Mouse (Mus musculus) gastrocnemius, postnatal 36 days (tissue): ENCODE measurements at regions not wholly inside any gene's neighbourhood (a gene's known extent, or its start where the extent isn't known, plus 50 kb on each side); places are given as distances from the start of the nearest gene placed in this dataset.

Experiments used
- DNase-seq, 2 experiments: peaks; one replicate each; pipeline ENCODE4 v3.0.0; 2022
- intact Hi-C: fragments of 180-260 bp; cut with DNase I; formaldehyde crosslinking; loops from one replicate; pipeline ENCODE4 v1.15.1; 2025

- no peak for DNase-seq
- intact Hi-C loops, result no loop called here
Measured at GRCm38 (mm10) chr8:92071305-92072253, 269.7 kb upstream of the Irx3 start.

- no peak for DNase-seq
- intact Hi-C loops, result no loop called here
Measured at GRCm38 (mm10) chr8:92070704-92071103, 268.8 kb upstream of the Irx3 start.

DNA sequence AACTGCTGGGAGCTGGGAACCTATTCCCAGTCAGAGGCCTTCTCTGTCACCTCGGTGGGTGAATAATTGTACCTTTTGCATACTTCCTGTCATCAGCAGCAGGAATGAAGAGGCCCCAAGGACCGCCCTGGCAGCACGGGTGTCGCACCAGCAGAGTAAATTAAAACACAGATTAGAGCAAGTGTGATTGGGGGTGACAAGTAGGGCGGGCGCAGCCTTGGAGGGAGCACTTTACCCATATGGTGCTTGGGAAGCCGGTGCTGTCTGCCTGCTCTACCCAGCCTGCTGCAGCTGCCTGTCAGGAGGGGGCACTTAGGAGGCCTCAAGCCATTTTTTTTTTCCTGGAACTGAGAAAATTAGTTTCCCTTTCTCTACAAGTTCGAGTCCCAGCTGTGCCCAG is 264.6 kb upstream of the Irx3 start:
- no peak for DNase-seq

GRCm38 (mm10) chr8:92065554-92066239 is 263.8 kb upstream of the Irx3 start:
- no peak for DNase-seq
- intact Hi-C loops, result no loop called here

More for the DNA sequence above, 264.6 kb upstream of the Irx3 start:
- intact Hi-C loops, result no loop called here

- no peak for DNase-seq
Measured at GRCm38 (mm10) chr8:92064971-92065370, 263.1 kb upstream of the Irx3 start.

GRCm38 (mm10) chr8:92064175-92064821 is 262.4 kb upstream of the Irx3 start:
- DNase-seq, result no peak
- intact Hi-C loops, result no loop called here

More at GRCm38 (mm10) chr8:92064971-92065370, 263.1 kb upstream of the Irx3 start:
- intact Hi-C loops, result no loop called here

- intact Hi-C loops, result no loop called here
- DNase-seq, result no peak
Measured at GRCm38 (mm10) chr8:92063333-92063732, 261.5 kb upstream of the Irx3 start.

- intact Hi-C loops, result no loop called here
- no peak for DNase-seq
Measured at GRCm38 (mm10) chr8:92059471-92059870, 257.6 kb upstream of the Irx3 start.

- intact Hi-C loops, result no loop called here
- no peak for DNase-seq
Measured at GRCm38 (mm10) chr8:92058953-92059352, 257.1 kb upstream of the Irx3 start.

- no peak for DNase-seq
- intact Hi-C loops, result no loop called here
Measured at GRCm38 (mm10) chr8:92057857-92058256, 256.0 kb upstream of the Irx3 start.

GRCm38 (mm10) chr8:92055590-92055989 is 253.7 kb upstream of the Irx3 start:
- intact Hi-C loops, result no loop called here
- no peak for DNase-seq

DNA sequence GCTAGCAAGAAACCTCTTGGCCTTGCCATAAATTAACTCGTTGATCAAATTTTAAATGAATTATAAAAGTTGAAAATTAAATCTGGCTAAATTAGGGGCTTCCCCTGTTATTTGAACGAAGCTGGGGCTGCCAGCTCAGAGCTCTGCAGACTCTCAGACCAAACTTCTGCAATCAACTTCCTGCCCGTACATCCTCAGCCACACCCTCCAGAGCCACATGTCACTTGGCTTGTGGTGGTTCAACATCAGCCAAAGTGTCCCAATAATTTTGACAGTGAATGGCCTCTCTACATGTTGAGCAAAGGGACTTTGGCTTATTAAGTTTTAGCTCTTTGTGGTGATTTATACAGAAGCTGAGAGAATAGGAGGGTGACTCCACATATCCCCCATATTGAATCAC is 242.8 kb upstream of the Irx3 start:
- DNase-seq, result no peak
- intact Hi-C loops, result no loop called here

DNA sequence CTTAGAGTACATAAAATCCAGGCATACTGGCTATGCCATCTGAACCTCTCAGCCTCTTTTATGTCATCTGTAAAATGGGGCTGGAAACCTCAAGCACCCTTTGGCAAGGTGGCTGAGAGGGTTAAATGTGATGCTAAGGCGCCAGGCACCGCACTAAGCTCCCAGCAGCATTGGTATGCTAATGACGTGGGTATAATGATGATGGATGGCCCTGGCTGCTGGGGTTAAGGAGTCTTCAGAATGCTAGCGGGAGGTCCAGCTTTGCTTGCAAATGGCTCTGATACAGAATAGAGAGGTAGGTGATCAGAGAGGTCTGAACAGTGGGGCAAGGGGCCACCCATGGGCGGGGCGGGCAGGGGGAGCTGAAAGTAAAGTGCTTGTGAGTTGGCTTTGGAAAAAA is 241.1 kb upstream of the Irx3 start:
- DNase-seq, result no peak
- intact Hi-C loops, result no loop called here

GRCm38 (mm10) chr8:92029954-92030353 is 228.1 kb upstream of the Irx3 start:
- no peak for DNase-seq
- intact Hi-C loops, result no loop called here

- DNase-seq, result no peak
- intact Hi-C loops, result no loop called here
Measured at GRCm38 (mm10) chr8:92029516-92029915, 227.6 kb upstream of the Irx3 start.

GRCm38 (mm10) chr8:92028308-92028707 is 226.4 kb upstream of the Irx3 start:
- DNase-seq, result no peak
- intact Hi-C loops, result no loop called here

GRCm38 (mm10) chr8:92024133-92024532 is 222.3 kb upstream of the Irx3 start:
- intact Hi-C loops, result no loop called here
- DNase-seq, result no peak

- intact Hi-C loops, result no loop called here
- no peak for DNase-seq
Measured at GRCm38 (mm10) chr8:92021521-92021920, 219.7 kb upstream of the Irx3 start.

GRCm38 (mm10) chr8:92014704-92015103 is 212.8 kb upstream of the Irx3 start:
- no peak for DNase-seq
- intact Hi-C loops, result loop anchor here (10.0 kb wide), 1 partner anchor 480 kb away; no protein-coding TSS in a partner anchor

DNA sequence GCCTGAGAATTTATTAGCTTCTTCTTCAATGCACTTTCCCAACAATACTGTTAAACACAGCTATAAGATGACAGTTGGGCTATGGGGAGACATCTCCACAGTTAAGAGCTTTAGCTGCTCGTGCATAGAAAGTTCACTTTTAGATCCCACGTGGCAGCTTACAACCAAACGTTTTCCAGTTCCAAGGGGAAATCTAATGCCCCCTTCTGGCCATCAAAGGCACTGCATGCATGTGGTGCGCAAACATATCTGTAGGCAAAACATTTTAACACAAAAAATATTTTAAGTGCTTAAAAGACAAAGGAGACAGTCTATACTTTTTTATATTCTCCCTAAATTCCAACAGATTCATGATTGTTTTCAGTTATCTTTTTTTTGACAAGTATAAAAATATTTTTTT is 211.3 kb upstream of the Irx3 start:
- intact Hi-C loops, result loop anchor here (10.0 kb wide), 1 partner anchor 478 kb away; no protein-coding TSS in a partner anchor
- DNase-seq, result no peak

DNA sequence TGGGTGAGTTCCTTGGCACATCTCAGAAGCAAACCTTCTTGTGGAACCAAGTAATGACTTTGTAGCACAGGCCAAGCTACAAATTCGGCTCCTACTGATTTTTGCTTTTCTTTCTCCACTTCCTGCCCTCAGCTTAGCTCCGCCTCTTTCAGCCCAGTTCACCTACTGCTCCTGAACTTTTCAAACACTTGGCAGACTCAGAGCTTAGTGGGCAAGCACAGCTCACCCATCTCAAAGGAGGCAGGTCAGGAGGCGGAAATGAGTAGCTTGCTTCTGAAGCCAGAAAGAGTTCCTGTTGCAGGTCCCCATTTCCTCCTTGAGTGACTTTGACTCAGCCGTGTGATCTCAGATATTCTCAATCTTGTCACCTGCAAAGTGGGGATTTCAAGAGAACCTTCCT is 208.5 kb upstream of the Irx3 start:
- DNase-seq, result no peak
- intact Hi-C loops, result loop anchor here (10.0 kb wide), 1 partner anchor 476 kb away; no protein-coding TSS in a partner anchor
